Mouse (Mus musculus) adipose tissue, adult 10 weeks (tissue): Measurements from ENCODE around the gene Cep164. TPM values are rescaled to one million over a fixed set of nuclear protein-coding genes. Genes with fewer than 3 reads are reported as not detected.

Experiments used
- polyA plus RNA-seq: library from polyadenylated mRNA; stranded (reverse); fragments of 350-450 nt; fragmentation: Illumina TruSeq; extraction: RNeasy Lipid Tissue Mini Kit (QIAGEN cat#74804); gene quantifications from one replicate; pipeline ENCODE4 v1.2.3, GENCODE M21; 2014; ENCODE audit warnings: low read depth, low replicate concordance

The Cep164 gene
- polyA plus RNA-seq: 27.6 TPM

GRCm38 (mm10) chr9:45828291-45828963, at the start of gene Cep164:
Gene Cep164 (minus strand): TSS chr9:45828691.

GRCm38 (mm10) chr9:45838434-45839138, 10.1 kb upstream of the Cep164 start, which contains the start of gene Bace1:
Gene Bace1 (plus strand): TSS chr9:45838580.

Other genes starting within 250 kb of the Cep164 start
- 15.7 TPM for gene Bace1, start 9.9 kb upstream of the Cep164 start, polyA plus RNA-seq
- 26.4 TPM for gene Pcsk7, start 77.8 kb upstream of the Cep164 start, polyA plus RNA-seq
- 19.1 TPM for gene Rnf214, start 78.2 kb upstream of the Cep164 start, polyA plus RNA-seq
- 199 TPM for gene Tagln, start 107.4 kb upstream of the Cep164 start, polyA plus RNA-seq
- 142 TPM for gene Sidt2, start 126.6 kb upstream of the Cep164 start, polyA plus RNA-seq
- gene Pafah1b2, start 184.0 kb upstream of the Cep164 start, polyA plus RNA-seq: 48.7 TPM
- gene Sik3, start 184.1 kb upstream of the Cep164 start, polyA plus RNA-seq: 23.2 TPM